Mouse (Mus musculus) c-Kit-positive CD71-positive TER-119-negative erythroid progenitor cells, embryonic 14.5 days (primary cell): ENCODE data around the gene Tmed10.

Experiments used
- DNase-seq: peaks from one replicate; pipeline ENCODE4 v3.0.0-alpha.2; 2013; ENCODE audit warnings: low read depth

Gene Tmed10

GRCm38 (mm10) chr12:85378271-85378670 is 3.6 kb upstream of the Tmed10 start:
- DNase-seq: no peak

GRCm38 (mm10) chr12:85373591-85374560 is 771 bp downstream of the Tmed10 start:
- peak; percentile 66 for DNase-seq

DNA sequence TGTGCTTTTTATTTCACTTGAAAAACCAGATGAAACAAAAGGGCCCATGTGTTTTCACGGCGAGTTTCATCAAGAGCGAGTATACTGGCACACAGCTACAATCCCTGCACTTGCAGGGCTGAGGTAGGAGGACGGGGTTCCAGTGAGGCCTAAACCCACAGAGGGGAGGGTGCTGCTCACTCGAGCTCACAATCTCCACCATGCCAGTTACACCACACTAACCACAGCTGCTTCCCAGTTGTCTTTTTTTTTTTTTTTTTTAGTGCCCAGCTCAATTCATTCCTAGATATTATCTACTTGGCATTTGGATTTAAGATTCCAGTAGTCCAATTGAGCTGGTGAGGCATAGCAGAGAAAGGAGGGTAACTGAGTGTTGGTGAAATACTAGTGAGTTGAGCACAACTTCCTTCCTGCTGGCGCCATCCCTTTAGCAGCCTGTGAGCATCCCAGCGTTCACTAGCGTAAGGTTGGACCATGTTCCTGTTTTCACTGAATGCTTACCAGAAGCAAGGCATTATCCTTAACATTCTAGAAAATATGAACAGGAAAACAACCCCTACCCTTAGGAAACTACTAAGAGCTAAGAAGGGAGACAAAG is 2.5 kb downstream of the Tmed10 start:
- DNase-seq: no peak

- no peak for DNase-seq
These were observed 6.1 kb downstream of the Tmed10 start for GRCm38 (mm10) chr12:85368441-85369063.

DNA sequence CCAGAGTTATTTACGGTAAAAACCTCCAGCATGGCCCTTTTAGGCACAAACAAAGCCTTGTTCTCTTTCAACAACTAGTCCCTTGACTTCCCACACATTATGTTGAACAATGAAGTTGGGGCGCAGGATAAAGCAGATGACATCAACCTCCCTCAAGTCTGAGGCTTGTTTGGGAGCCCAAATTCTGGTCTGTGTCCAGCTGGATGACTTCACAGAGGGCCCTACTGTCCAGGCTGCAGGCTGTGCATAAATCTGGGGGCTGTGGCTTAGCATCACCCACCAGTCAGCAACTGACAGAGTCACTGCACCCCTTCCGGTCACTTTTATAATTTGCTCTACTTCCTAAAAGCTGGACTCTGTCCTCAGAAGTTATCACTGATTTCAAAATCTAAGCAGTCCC is 8.4 kb downstream of the Tmed10 start:
- no peak for DNase-seq

DNA sequence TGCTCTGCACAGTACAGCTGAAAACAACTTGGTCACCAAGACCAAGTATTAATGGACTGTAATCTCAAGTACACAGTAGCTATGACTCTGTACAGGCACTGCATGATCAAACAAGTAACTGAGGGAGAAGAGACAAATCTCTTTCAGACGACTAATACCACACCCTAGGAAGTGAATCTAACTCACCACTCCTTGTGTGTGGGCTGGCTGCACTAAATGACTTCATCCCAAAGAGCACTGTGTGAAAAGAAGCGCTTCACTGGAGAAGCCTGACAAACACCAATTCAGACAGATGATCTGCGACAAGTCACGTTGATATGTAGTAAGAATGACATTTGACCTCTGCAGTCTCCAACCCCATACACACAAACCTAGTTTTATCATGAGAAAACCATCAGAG is 12.1 kb downstream of the Tmed10 start:
- no peak for DNase-seq

- no peak for DNase-seq
These were observed 13.1 kb downstream of the Tmed10 start for GRCm38 (mm10) chr12:85361580-85361979.

- DNase-seq: no peak
These were observed 13.5 kb downstream of the Tmed10 start for GRCm38 (mm10) chr12:85361165-85361564.

- no peak for DNase-seq
These were observed 20.6 kb downstream of the Tmed10 start for GRCm38 (mm10) chr12:85354061-85354460.

GRCm38 (mm10) chr12:85350407-85351232 is 24.0 kb downstream of the Tmed10 start:
- DNase-seq: no peak

- DNase-seq: no peak
These were observed 26.3 kb downstream of the Tmed10 start for GRCm38 (mm10) chr12:85348338-85348737.

GRCm38 (mm10) chr12:85347196-85347595 is 27.5 kb downstream of the Tmed10 start:
- no peak for DNase-seq

- DNase-seq: peak; percentile 56
These were observed 28.3 kb downstream of the Tmed10 start for GRCm38 (mm10) chr12:85346374-85346773.

DNA sequence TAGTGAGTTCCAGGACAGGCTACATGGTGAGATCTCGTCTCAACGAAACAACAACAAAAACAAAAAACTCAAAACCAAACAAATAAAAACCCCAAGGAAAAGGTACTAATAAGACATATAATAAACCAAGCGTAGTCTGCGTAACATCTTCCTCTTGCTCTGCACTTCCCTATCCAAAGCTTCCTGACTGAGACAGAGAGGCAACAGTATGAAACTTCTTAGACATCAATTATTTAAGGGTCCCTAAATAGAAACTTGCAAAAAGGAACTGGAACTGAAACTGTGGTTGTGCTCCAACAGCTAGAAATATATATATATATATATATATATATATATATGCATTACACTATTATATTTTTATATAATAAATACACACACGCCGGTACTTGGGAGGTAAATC is 29.1 kb downstream of the Tmed10 start:
- DNase-seq: no peak

DNA sequence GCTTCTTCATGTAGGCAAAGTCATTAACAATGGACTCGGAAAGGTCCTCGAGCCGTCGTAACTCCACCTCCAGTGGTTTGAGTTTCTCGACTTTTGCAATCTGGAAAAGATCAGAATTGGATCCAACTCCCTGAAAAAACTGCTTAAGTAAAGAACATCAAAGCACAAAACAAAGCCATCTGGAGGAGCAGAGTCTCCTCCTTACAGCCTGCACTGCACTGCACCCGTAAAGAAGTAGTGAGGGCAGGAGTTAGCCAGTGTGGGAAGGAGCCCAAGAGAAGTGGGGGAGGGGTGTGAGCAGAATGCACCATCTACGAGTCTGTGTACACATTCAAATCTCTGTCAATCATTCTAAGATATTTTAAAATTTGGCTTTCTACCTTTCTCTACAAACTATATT is 30.4 kb downstream of the Tmed10 start:
- DNase-seq: no peak

GRCm38 (mm10) chr12:85342310-85342709 is 32.3 kb downstream of the Tmed10 start:
- DNase-seq: no peak

DNA sequence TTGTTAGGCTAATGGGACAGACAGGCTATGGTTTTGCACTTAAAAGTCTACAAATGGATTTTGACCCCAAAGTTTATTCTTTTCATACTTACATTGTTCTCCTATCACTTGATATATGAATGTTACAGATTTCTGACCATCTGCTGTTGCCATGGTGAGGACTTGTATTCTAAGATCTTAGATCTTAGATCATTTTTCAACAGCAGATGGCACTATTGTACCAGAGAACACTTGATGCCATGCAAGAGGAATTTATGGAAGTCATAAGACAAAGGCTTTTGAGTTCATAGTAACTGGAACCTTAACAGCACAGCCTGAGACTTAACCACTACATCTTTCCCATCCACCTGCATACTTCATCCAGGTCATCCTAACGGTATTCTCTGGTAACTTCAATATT is 33.5 kb downstream of the Tmed10 start:
- DNase-seq: peak; percentile 58

DNA sequence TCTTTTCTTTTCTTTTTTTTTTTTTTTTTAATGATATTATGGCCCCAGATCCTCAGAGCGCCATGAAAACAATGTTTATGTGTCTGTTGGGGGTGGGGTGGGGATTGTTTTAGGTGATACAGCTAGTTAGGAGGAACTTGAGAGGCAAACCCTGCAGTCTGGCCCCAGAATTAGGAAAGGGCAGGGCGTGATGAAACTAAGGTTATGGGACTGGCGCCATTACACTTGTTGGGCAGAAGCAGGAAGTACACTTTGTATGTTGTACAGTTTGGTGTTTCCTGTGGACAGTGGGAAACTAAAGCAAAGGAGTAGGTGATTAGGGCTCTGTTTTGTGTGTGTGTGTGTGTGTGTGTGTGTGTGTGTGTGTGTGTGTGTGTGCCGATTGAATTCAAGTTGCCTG is 34.7 kb downstream of the Tmed10 start:
- peak; percentile 34 for DNase-seq

- DNase-seq: peak; percentile 90
These were observed 35.4 kb downstream of the Tmed10 start, which contains the start of gene Nek9 for GRCm38 (mm10) chr12:85339243-85339729. Gene Nek9, minus strand, starts transcription at chr12:85339362.

DNA sequence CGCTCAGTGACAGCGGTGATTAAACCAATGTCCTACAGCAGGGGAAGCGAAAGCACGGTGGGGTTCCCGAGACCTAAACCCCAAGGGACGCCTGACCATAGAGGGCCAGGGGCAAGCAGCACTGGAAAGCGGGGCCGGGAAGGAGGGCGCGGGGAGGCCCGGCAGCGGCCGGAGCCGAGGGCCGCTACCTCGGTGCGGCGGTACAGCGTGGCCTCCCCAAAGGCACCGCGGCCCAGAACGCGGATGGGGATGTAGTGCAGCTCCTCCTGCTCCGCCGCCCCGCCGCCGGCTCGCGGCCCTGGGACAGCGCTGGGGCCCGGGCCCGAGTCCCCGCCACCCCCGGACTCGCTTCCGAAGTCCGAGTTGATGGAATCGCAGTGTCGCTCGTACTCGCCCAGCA is 35.8 kb downstream of the Tmed10 start:
- DNase-seq: no peak

- DNase-seq: peak; percentile 58
These were observed 36.9 kb downstream of the Tmed10 start for GRCm38 (mm10) chr12:85337567-85338311.
